9 mouse cellular contexts compared by ENCODE assay signal in the genomic region with DNA sequence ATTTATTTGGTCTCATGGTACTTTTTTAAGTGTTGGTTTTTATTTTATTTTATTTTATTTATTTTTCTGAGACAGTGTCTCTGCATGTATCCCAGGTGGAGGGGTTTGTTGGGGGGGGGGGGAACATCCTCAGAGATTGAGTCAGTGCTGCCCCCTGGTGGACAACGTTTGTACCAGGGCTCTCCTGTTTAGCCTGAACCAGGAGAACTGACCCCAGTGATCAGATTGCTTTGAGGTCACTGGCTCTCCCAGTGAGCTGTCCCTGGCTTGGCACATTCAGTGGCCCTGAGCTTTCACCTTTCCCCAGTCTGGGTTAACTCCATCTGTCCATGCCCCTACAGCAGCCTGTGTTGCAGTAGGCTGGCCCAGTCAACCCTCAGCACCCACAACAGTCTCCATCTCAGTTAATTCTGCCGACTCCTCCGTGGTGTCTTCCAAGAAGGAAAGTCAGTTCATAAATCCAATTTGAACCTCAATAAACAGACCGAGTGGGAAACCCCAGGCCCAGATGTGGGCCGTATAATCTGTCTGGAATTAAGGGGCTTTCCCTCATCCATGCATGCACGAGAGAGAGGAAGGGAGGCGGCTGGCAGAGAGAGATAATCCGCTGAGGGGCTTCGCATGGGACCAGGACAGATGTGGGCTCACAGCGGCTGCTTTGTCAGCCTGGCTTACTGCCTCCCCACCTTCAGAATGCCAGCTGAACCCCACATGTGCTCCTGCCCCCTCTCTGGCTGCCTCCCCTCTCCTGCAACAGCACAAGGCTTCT. TPM values are rescaled to one million over a fixed set of nuclear protein-coding genes. Genes with fewer than 3 reads are reported as not detected.
A peak's percentile ranks its signal among the peaks of the same experiment; 100 is the strongest.
DNase-seq lines count a peak whose midpoint lies in the region; ATAC-seq and TF ChIP-seq lines count a peak whose summit lies in the region.
"Had no signal": no experiment of that assay in that cellular context is flagged by ENCODE, and none has a peak within 500 bp of the region (broad histone marks: within the 10 kb centered on the region; RNA-seq: fewer than 3 reads in every experiment).

No protein-coding gene starts in this region.

- 62% methylated on average over 10 of the region's 10 CpGs for WGBS in liver, adult 2 months
- WGBS in liver, embryonic 12.5 days (ENCODE audit: insufficient replicate concordance) = 43% methylated on average over 10 of the region's 10 CpGs
- WGBS in bone marrow, adult 2 months = 55% methylated on average over 10 of the region's 10 CpGs
- WGBS in forebrain, embryonic 14.5 days = 77% methylated on average over 10 of the region's 10 CpGs
- WGBS in kidney, adult 2 months = 54% methylated on average over 10 of the region's 10 CpGs
- 49% methylated on average over 10 of the region's 10 CpGs for WGBS in limb, embryonic 14.5 days
- 67% methylated on average over 10 of the region's 10 CpGs for WGBS in neural tube, embryonic 14.5 days

- no peak overlapping the region for H3K9ac ChIP-seq in liver, adult 2 months (ENCODE audit: low read depth, low read length)
- H3K9ac ChIP-seq in liver, embryonic 12.5 days = no peak overlapping the region
- no peak overlapping the region for H3K9ac ChIP-seq in forebrain, embryonic 14.5 days (ENCODE audit: low read length)
- no peak overlapping the region for H3K9ac ChIP-seq in limb, embryonic 14.5 days (ENCODE audit: low read depth, low read length, severe bottlenecking)
- no peak overlapping the region for H3K9ac ChIP-seq in neural tube, embryonic 14.5 days (replicated peaks; ENCODE audit: low read depth, low read length)

- H3K9me3 ChIP-seq in liver, embryonic 12.5 days (replicated peaks) = no peaks in the 10 kb centered on the region
- no peaks in the 10 kb centered on the region for H3K9me3 ChIP-seq in forebrain, embryonic 14.5 days (replicated peaks; ENCODE audit: control insufficient read depth, low read length)
- no peaks in the 10 kb centered on the region for H3K9me3 ChIP-seq in limb, embryonic 14.5 days (ENCODE audit: control insufficient read depth, low read length)
- no peaks in the 10 kb centered on the region for H3K9me3 ChIP-seq in neural tube, embryonic 14.5 days (ENCODE audit: control insufficient read depth, low read length)

- peaks cover 5% of the 10 kb centered on the region; the same call in 1 of the 2 replicates for H3K27me3 ChIP-seq in liver, adult 2 months (ENCODE audit: control insufficient read depth, insufficient read depth, low read length)
- peaks cover 45% of the 10 kb centered on the region for H3K27me3 ChIP-seq in liver, embryonic 12.5 days (replicated peaks)
- H3K27me3 ChIP-seq in forebrain, embryonic 14.5 days (replicated peaks; ENCODE audit: control insufficient read depth, insufficient read depth, low read length) = no peaks in the 10 kb centered on the region
- H3K27me3 ChIP-seq in kidney, adult 2 months (replicated peaks; ENCODE audit: control insufficient read depth, insufficient read depth, low read length) = no peaks in the 10 kb centered on the region
- H3K27me3 ChIP-seq in limb, embryonic 14.5 days (ENCODE audit: control insufficient read depth, insufficient read depth, low read length) = peaks cover 6% of the 10 kb centered on the region; the same call in 1 of the 2 replicates
- no peaks in the 10 kb centered on the region for H3K27me3 ChIP-seq in neural tube, embryonic 14.5 days (ENCODE audit: control insufficient read depth, insufficient read depth, low read length)

- H3K4me2 ChIP-seq in liver, embryonic 12.5 days = no peak overlapping the region
- no peak overlapping the region for H3K4me2 ChIP-seq in forebrain, embryonic 14.5 days (ENCODE audit: low read length)
- no peak overlapping the region for H3K4me2 ChIP-seq in limb, embryonic 14.5 days (replicated peaks; ENCODE audit: low read depth, low read length, severe bottlenecking)
- no peak overlapping the region for H3K4me2 ChIP-seq in neural tube, embryonic 14.5 days (ENCODE audit: low read depth, low read length)

- peak; percentile 35 for DNase-seq in liver, adult 2 months (ENCODE audit: extremely low read depth, low read depth, low spot score)
- peak; percentile 56 for DNase-seq in forebrain, embryonic 14.5 days (ENCODE audit: low spot score)
- peak; percentile 69 for DNase-seq in kidney, adult 2 months
- peak; percentile 58 for DNase-seq in limb, embryonic 14.5 days (ENCODE audit: low spot score)
- no peak for DNase-seq in spleen, postnatal 4 days (ENCODE audit: low spot score in 2 of 2)

- H3K27ac ChIP-seq in liver, adult 2 months (replicated peaks; ENCODE audit: insufficient read depth, low read depth, low read length) = no peak overlapping the region
- H3K27ac ChIP-seq in liver, embryonic 12.5 days = no peak overlapping the region
- no peak overlapping the region for H3K27ac ChIP-seq in bone marrow, adult 2 months (ENCODE audit: control insufficient read depth, insufficient read depth, low read depth, low read length, poor library complexity)
- H3K27ac ChIP-seq in forebrain, embryonic 14.5 days (ENCODE audit: low read depth, low read length) = no peak overlapping the region
- H3K27ac ChIP-seq in kidney, adult 2 months (ENCODE audit: insufficient read depth, low read depth, low read length) = no peak overlapping the region
- H3K27ac ChIP-seq in limb, embryonic 14.5 days (replicated peaks; ENCODE audit: low read depth, low read length) = no peak overlapping the region
- no peak overlapping the region for H3K27ac ChIP-seq in neural tube, embryonic 14.5 days (ENCODE audit: low read depth, low read length)

- no peaks in the 10 kb centered on the region for H3K36me3 ChIP-seq in liver, adult 2 months (ENCODE audit: control insufficient read depth, insufficient read depth, low read length)
- H3K36me3 ChIP-seq in liver, embryonic 12.5 days = no peaks in the 10 kb centered on the region
- no peaks in the 10 kb centered on the region for H3K36me3 ChIP-seq in forebrain, embryonic 14.5 days (ENCODE audit: control insufficient read depth, insufficient read depth, low read length)
- H3K36me3 ChIP-seq in kidney, adult 2 months (ENCODE audit: control insufficient read depth, insufficient read depth, low read length) = no peaks in the 10 kb centered on the region
- peaks cover 44% of the 10 kb centered on the region for H3K36me3 ChIP-seq in limb, embryonic 14.5 days (ENCODE audit: control insufficient read depth, insufficient read depth, low read length)
- H3K36me3 ChIP-seq in neural tube, embryonic 14.5 days (ENCODE audit: control insufficient read depth, insufficient read depth, low read length) = no peaks in the 10 kb centered on the region

- no peak for ATAC-seq in liver, embryonic 12.5 days
- peak; percentile 42 for ATAC-seq in forebrain, embryonic 14.5 days
- no peak for ATAC-seq in limb, embryonic 14.5 days (ENCODE audit: low FRiP score, low read depth)
- peak; percentile 67; the same call in 1 of the 2 replicates for ATAC-seq in neural tube, embryonic 14.5 days (ENCODE audit: low read depth)

- peak; percentile 49 for TF ChIP-seq CTCF in liver, adult 2 months (IDR thresholded peaks at IDR 0.05; ENCODE audit: low read depth, low read length)
- 0 out of 2 replicates have a peak, but pooled peaks have one; percentile 21 for TF ChIP-seq CTCF in bone marrow, adult 2 months (IDR thresholded peaks at IDR 0.05; ENCODE audit: control insufficient read depth, insufficient read depth, low read length)
- TF ChIP-seq CTCF in kidney, adult 2 months (conservative IDR thresholded peaks at IDR 0.05; ENCODE audit: insufficient read depth, insufficient read length, low read depth, low read length) = peak; percentile 50

- H3K4me3 ChIP-seq in liver, adult 2 months (ENCODE audit: insufficient read depth, low read depth, low read length) = no peak overlapping the region
- H3K4me3 ChIP-seq in liver, embryonic 12.5 days = no peak overlapping the region
- H3K4me3 ChIP-seq in bone marrow, adult 2 months (replicated peaks; ENCODE audit: control insufficient read depth, low read depth, low read length) = no peak overlapping the region
- no peak overlapping the region for H3K4me3 ChIP-seq in forebrain, embryonic 14.5 days (ENCODE audit: low read depth, low read length)
- no peak overlapping the region for H3K4me3 ChIP-seq in kidney, adult 2 months (ENCODE audit: insufficient read depth, low read depth, low read length)
- H3K4me3 ChIP-seq in limb, embryonic 14.5 days (replicated peaks; ENCODE audit: low read length) = no peak overlapping the region
- no peak overlapping the region for H3K4me3 ChIP-seq in neural tube, embryonic 14.5 days (ENCODE audit: low read depth, low read length)

- no peaks in the 10 kb centered on the region for H3K4me1 ChIP-seq in liver, adult 2 months (ENCODE audit: control insufficient read depth, insufficient read depth, low read length)
- H3K4me1 ChIP-seq in liver, embryonic 12.5 days = no peaks in the 10 kb centered on the region
- no peaks in the 10 kb centered on the region for H3K4me1 ChIP-seq in bone marrow, adult 2 months (ENCODE audit: control insufficient read depth, insufficient read depth, low read length)
- no peaks in the 10 kb centered on the region for H3K4me1 ChIP-seq in forebrain, embryonic 14.5 days (ENCODE audit: control insufficient read depth, insufficient read depth, low read length)
- no peaks in the 10 kb centered on the region for H3K4me1 ChIP-seq in kidney, adult 2 months (ENCODE audit: control insufficient read depth, insufficient read depth, low read length)
- no peaks in the 10 kb centered on the region for H3K4me1 ChIP-seq in limb, embryonic 14.5 days (ENCODE audit: control insufficient read depth, insufficient read depth, low read length)
- no peaks in the 10 kb centered on the region for H3K4me1 ChIP-seq in neural tube, embryonic 14.5 days (ENCODE audit: control insufficient read depth, insufficient read depth, low read length)

- no peaks in the 10 kb centered on the region for H3K79me2 ChIP-seq in liver, adult 2 months (ENCODE audit: control insufficient read depth, insufficient read depth, low read length)

- TF ChIP-seq POLR2A in liver, adult 2 months (IDR thresholded peaks at IDR 0.05; ENCODE audit: extremely low read depth, insufficient read depth, low read length) = no peak
- no peak for TF ChIP-seq POLR2A in bone marrow, adult 2 months (IDR thresholded peaks at IDR 0.05; ENCODE audit: borderline replicate concordance, control insufficient read depth, low read depth, low read length)
- no peak for TF ChIP-seq POLR2A in kidney, adult 2 months (IDR thresholded peaks at IDR 0.05; ENCODE audit: low read depth, low read length)
- TF ChIP-seq POLR2A in limb, embryonic 14.5 days (IDR thresholded peaks at IDR 0.05; ENCODE audit: borderline replicate concordance, extremely low read depth, insufficient read depth, insufficient read length) = no peak

RNA-seq across cellular contexts. Expression of gene Gdf2, which starts 7.7 kb away (rescaled TPM):
- total RNA-seq in liver, adult 2 months (2014; rRNA removed) = 12.3 and 13.1 TPM in 2 replicates
- 4.9 and 5.4 TPM in 2 replicates for polyA plus RNA-seq in liver, adult 2 months (2012; rRNA removed)
- 14.4 and 15.0 TPM in 2 replicates for polyA plus RNA-seq in liver, embryonic 12.5 days (2016; fragmentation: Nextera tagmentation; extraction: Ambion mirVana)
- not detected in 2 replicates for polyA plus RNA-seq in bone marrow, adult 2 months (2011; ENCODE audit: insufficient read depth, insufficient read length, low replicate concordance, missing spikeins)
- not detected in 2 replicates for polyA plus RNA-seq in forebrain, embryonic 14.5 days (2014; fragmentation: Nextera tagmentation; extraction: Ambion mirVana)
- polyA plus RNA-seq in kidney, adult 2 months (2012; rRNA removed) = not detected in 2 replicates
- polyA plus RNA-seq in limb, embryonic 14.5 days (2012; rRNA removed) = 0.03 and 0.04 TPM in 2 replicates
- polyA plus RNA-seq in limb, embryonic 14.5 days (2014; fragmentation: Nextera tagmentation; extraction: Ambion mirVana) = not detected in 2 replicates
- polyA plus RNA-seq in neural tube, embryonic 14.5 days (2014; fragmentation: Nextera tagmentation; extraction: Ambion mirVana) = not detected in 2 replicates
- total RNA-seq: layer of hippocampus, adult 8-10 months had no signal

RNA-seq across cellular contexts. Expression of gene Gdf10, which starts 9.7 kb away (rescaled TPM):
- total RNA-seq in liver, adult 2 months (2014; rRNA removed) = 0.92 and 1.3 TPM in 2 replicates
- 3.1 and 3.6 TPM in 2 replicates for polyA plus RNA-seq in liver, adult 2 months (2012; rRNA removed)
- polyA plus RNA-seq in liver, embryonic 12.5 days (2016; fragmentation: Nextera tagmentation; extraction: Ambion mirVana) = 11.4 and 15.6 TPM in 2 replicates
- polyA plus RNA-seq in bone marrow, adult 2 months (2011; ENCODE audit: insufficient read depth, insufficient read length, low replicate concordance, missing spikeins) = 0.31 TPM in 1 of 2 replicates, not detected in the other
- polyA plus RNA-seq in forebrain, embryonic 14.5 days (2014; fragmentation: Nextera tagmentation; extraction: Ambion mirVana) = 2.6 and 3.2 TPM in 2 replicates
- 8.9 and 11.8 TPM in 2 replicates for polyA plus RNA-seq in kidney, adult 2 months (2012; rRNA removed)
- 52.9 and 77.9 TPM in 2 replicates for polyA plus RNA-seq in limb, embryonic 14.5 days (2012; rRNA removed)
- polyA plus RNA-seq in limb, embryonic 14.5 days (2014; fragmentation: Nextera tagmentation; extraction: Ambion mirVana) = 38.8 and 49.0 TPM in 2 replicates
- 11.0 and 11.8 TPM in 2 replicates for polyA plus RNA-seq in neural tube, embryonic 14.5 days (2014; fragmentation: Nextera tagmentation; extraction: Ambion mirVana)

RNA-seq across cellular contexts. Expression of gene Rbp3, which starts 20.7 kb away (rescaled TPM):
- total RNA-seq in liver, adult 2 months (2014; rRNA removed) = not detected in 2 replicates
- polyA plus RNA-seq in liver, adult 2 months (2012; rRNA removed) = not detected in 2 replicates
- 0.10 and 0.12 TPM in 2 replicates for polyA plus RNA-seq in liver, embryonic 12.5 days (2016; fragmentation: Nextera tagmentation; extraction: Ambion mirVana)
- polyA plus RNA-seq in bone marrow, adult 2 months (2011; ENCODE audit: insufficient read depth, insufficient read length, low replicate concordance, missing spikeins) = not detected in 2 replicates
- not detected in 2 replicates for polyA plus RNA-seq in forebrain, embryonic 14.5 days (2014; fragmentation: Nextera tagmentation; extraction: Ambion mirVana)
- not detected in 2 replicates for polyA plus RNA-seq in kidney, adult 2 months (2012; rRNA removed)
- not detected in 2 replicates for polyA plus RNA-seq in limb, embryonic 14.5 days (2012; rRNA removed)
- not detected in 2 replicates for polyA plus RNA-seq in limb, embryonic 14.5 days (2014; fragmentation: Nextera tagmentation; extraction: Ambion mirVana)
- not detected in 2 replicates for polyA plus RNA-seq in neural tube, embryonic 14.5 days (2014; fragmentation: Nextera tagmentation; extraction: Ambion mirVana)

RNA-seq across cellular contexts. Expression of gene Zfp488, which starts 45.4 kb away (rescaled TPM):
- total RNA-seq in liver, adult 2 months (2014; rRNA removed) = under 0.01 TPM in 2 replicates
- not detected in 2 replicates for polyA plus RNA-seq in liver, adult 2 months (2012; rRNA removed)
- 0.05 TPM in 1 of 2 replicates, not detected in the other for polyA plus RNA-seq in liver, embryonic 12.5 days (2016; fragmentation: Nextera tagmentation; extraction: Ambion mirVana)
- polyA plus RNA-seq in bone marrow, adult 2 months (2011; ENCODE audit: insufficient read depth, insufficient read length, low replicate concordance, missing spikeins) = not detected in 2 replicates
- polyA plus RNA-seq in forebrain, embryonic 14.5 days (2014; fragmentation: Nextera tagmentation; extraction: Ambion mirVana) = 0.09 and 0.15 TPM in 2 replicates
- polyA plus RNA-seq in kidney, adult 2 months (2012; rRNA removed) = not detected in 2 replicates
- polyA plus RNA-seq in limb, embryonic 14.5 days (2012; rRNA removed) = 0.65 and 0.77 TPM in 2 replicates
- 0.21 and 0.30 TPM in 2 replicates for polyA plus RNA-seq in limb, embryonic 14.5 days (2014; fragmentation: Nextera tagmentation; extraction: Ambion mirVana)
- polyA plus RNA-seq in neural tube, embryonic 14.5 days (2014; fragmentation: Nextera tagmentation; extraction: Ambion mirVana) = 0.89 and 1.9 TPM in 2 replicates

Comparison
In these comparisons a context has a peak if more than half of its experiments do, and no peak if none do; other contexts are left out.
1. DNase-seq: peak in liver, adult 2 months (single experiment), forebrain, embryonic 14.5 days (single experiment), kidney, adult 2 months (single experiment) and limb, embryonic 14.5 days (single experiment); none in spleen, postnatal 4 days (0 of 2).
2. ATAC-seq: peak in forebrain, embryonic 14.5 days (single experiment) and neural tube, embryonic 14.5 days (single experiment); none in liver, embryonic 12.5 days (single experiment) and limb, embryonic 14.5 days (single experiment).
3. Peak in every context shown above with its lines, with median percentiles within 50 percentile points of each other: CTCF ChIP-seq.